Mouse (Mus musculus): ENCODE data around the gene Ralgps1. TPM values are rescaled to one million over a fixed set of nuclear protein-coding genes. Genes with fewer than 3 reads are reported as not detected.

Ralgps1 gene
- polyA plus RNA-seq, 1 experiment from 2014 or later: 5.1 TPM

DNA sequence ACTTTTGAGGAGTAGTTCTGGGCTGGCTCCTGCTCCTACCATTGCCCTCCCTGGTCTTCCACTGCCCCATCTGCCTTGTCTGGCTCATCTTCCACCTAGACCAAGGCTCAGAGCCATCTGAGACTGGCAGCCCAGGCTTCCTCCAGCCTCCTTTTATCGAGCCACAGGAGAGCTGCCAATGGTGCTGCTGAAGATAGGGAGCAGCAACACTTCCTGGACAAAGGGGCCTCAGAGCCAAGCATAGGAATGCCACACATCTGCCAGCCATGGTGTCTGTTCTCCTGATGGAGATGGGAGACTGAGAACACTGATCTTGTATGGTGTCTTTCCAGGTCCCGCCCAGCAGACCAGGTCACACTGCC, 102.2 kb downstream of the Ralgps1 start:
- Histone ChIP-seq H3K9me3 (no peaks in the 10 kb centered on the region), H3K9ac (no peak overlapping the region), H3K27me3 (no peaks in the 10 kb centered on the region), H3K27ac (no peak overlapping the region), H3K4me3 (no peak overlapping the region), H3K36me3 (no peaks in the 10 kb centered on the region), H3K4me1 (peaks cover 21% of the 10 kb centered on the region), H3K4me2 (replicated peaks) (no peak overlapping the region)
- 85% methylated on average over 2 of the region's 2 CpGs for WGBS
- ATAC-seq (ENCODE audit: low FRiP score, low read depth): no peak

DNA sequence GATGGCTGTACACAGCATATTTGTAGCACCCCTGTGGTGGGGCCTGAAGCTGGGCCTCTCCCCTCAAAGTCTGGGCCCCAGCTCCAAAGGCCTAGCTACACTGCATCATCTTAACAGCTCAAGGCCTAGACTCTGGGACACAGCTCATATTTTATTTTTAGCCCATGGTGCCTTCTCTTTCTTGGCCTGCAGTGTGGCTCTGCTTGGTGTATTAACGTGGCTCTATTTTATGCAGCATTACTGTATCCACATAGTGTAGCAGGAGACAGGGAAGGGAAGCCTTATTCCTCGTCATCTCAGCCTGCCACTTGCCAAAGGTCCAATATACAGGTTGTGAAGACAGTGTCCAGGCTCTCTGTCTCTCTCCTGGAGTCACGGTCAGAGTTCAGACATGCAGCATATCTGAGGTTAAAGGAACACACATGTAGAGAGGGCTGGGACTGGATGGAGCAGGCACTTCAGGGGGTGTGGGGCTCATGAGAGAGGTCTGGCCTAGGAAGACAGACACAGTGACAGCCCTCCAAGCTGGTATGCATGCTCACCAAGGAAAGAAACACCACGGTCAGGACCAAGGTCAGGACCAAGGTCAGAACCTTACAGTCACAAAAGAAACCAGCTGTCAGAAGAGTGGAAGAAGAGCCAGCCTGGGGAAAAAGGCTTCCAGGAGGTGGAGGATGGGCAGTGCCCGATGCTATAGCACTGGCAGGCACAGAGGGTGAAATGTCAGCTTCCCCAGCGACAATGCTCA, 102.7 kb downstream of the Ralgps1 start:
- Histone ChIP-seq H3K9me3 (no peaks in the 10 kb centered on the region), H3K9ac (peak overlapping the region; percentile 25; the same call in 1 of the 2 replicates), H3K36me3 (no peaks in the 10 kb centered on the region), H3K27ac (no peak overlapping the region), H3K27me3 (no peaks in the 10 kb centered on the region), H3K4me3 (no peak overlapping the region), H3K4me2 (replicated peaks) (no peak overlapping the region), H3K4me1 (peaks cover 21% of the 10 kb centered on the region)
- 80% methylated on average over 6 of the region's 6 CpGs for WGBS
- no peak for ATAC-seq (ENCODE audit: low FRiP score, low read depth)

DNA sequence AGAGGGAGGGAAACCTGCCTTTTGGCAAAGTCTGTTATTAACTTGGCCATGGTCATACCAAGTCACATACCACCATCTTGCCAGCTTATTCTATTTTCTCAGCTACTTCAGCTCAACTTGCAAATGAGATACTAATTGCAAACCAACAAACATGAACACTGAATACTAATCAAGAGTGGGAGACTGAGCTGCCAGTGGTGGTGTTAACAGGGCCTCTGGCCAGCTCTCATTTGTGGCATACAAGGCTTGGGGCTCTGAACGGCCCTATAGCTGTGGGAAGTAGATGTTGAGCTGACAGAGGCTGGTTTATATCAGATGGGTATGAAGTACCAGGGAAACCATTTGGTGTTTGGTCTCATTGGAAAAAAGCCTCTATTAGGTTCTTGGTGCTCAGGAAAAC, 104.2 kb downstream of the Ralgps1 start:
- ATAC-seq (ENCODE audit: low FRiP score, low read depth): no peak
- H3K4me2 ChIP-seq (replicated peaks): no peak overlapping the region
- H3K9ac ChIP-seq: no peak overlapping the region
- H3K4me3 ChIP-seq: no peak overlapping the region
- peaks cover 14% of the 10 kb centered on the region for H3K4me1 ChIP-seq
- H3K36me3 ChIP-seq: no peaks in the 10 kb centered on the region
- WGBS: 72% methylated on average over 1 of the region's 1 CpGs
- no peak overlapping the region for H3K27ac ChIP-seq
- H3K9me3 ChIP-seq: no peaks in the 10 kb centered on the region
- no peaks in the 10 kb centered on the region for H3K27me3 ChIP-seq

DNA sequence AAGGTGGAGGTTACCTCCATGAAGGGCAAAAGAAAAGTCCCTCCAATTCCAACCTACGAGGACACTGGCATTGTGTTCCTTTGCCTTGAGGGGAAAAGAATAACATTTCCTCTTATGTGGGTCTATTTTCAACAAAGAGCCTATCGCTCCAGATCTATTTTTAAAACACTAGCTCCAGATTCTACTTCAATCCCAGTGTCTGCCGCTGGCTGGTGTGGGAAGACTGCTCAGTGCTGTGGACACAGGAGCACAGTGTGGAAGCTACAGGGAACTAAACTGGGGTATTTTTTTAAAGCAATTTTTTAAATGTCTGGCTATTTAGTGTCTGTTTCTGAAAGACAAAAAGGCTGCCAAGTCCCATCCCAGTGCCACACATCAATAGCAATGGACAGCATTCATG, 105.5 kb downstream of the Ralgps1 start:
- Histone ChIP-seq H3K27ac (peak overlapping the region; percentile 61; the same call in 1 of the 2 replicates), H3K4me1 (peaks cover 10% of the 10 kb centered on the region), H3K4me3 (no peak overlapping the region), H3K4me2 (replicated peaks) (no peak overlapping the region), H3K9me3 (no peaks in the 10 kb centered on the region), H3K36me3 (no peaks in the 10 kb centered on the region), H3K9ac (no peak overlapping the region), H3K27me3 (no peaks in the 10 kb centered on the region)
- no peak for ATAC-seq (ENCODE audit: low FRiP score, low read depth)
- WGBS: 73% methylated on average over 3 of the region's 3 CpGs

DNA sequence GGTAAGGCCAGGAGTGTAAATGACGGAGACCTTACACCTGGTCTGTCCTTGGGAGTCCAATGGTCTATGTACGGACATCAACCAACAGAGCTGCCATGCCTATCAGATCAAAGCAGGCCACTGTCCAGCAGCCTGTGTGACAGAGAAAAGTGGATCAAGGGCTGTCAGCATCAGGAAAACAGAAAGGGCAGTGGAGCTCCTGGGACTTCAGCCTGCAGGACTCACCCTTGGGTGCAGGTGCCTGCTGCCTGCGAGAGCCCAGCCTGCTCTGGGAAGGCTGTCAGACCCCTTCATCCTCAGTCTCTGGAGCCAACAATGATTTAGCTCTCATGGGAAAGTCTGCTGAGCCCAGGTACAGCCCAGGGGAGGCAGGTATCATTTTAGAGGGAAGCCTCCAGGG, 109.8 kb downstream of the Ralgps1 start:
- WGBS: 90% methylated on average over 3 of the region's 3 CpGs
- no peak overlapping the region for H3K9ac ChIP-seq

DNA sequence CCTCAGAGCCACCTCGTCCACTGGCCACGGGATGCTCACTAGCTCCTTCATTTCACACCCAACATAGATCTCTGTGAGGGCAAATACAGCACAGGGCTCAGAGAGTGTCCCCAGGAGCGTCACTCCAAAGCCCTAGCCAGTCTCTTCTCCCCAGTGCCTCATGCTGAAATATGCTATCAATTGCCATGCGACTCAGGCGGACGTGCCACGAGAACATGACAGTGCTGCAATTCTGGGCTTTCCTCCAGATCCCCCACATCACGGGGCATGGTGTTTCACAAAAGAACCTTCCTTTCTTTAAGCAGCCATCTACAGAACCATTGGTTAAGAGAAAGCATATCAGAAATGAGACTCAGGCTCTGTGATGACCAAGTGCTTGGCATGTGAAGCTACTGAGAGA, 110.5 kb downstream of the Ralgps1 start:
- H3K9ac ChIP-seq: no peak overlapping the region
- no peaks in the 10 kb centered on the region for H3K9me3 ChIP-seq
- H3K4me3 ChIP-seq: no peak overlapping the region
- no peak overlapping the region for H3K27ac ChIP-seq
- peaks cover 8% of the 10 kb centered on the region for H3K4me1 ChIP-seq
- ATAC-seq (ENCODE audit: low FRiP score, low read depth): no peak
- no peak overlapping the region for H3K4me2 ChIP-seq (replicated peaks)
- H3K27me3 ChIP-seq: no peaks in the 10 kb centered on the region
- H3K36me3 ChIP-seq: no peaks in the 10 kb centered on the region
- 87% methylated on average over 8 of the region's 8 CpGs for WGBS

More for the DNA sequence above, 109.8 kb downstream of the Ralgps1 start:
- no peaks in the 10 kb centered on the region for H3K9me3 ChIP-seq
- H3K27ac ChIP-seq: no peak overlapping the region
- H3K4me2 ChIP-seq (replicated peaks): no peak overlapping the region
- ATAC-seq (ENCODE audit: low FRiP score, low read depth): no peak
- no peaks in the 10 kb centered on the region for H3K27me3 ChIP-seq
- no peaks in the 10 kb centered on the region for H3K36me3 ChIP-seq
- H3K4me3 ChIP-seq: no peak overlapping the region
- H3K4me1 ChIP-seq: peaks cover 6% of the 10 kb centered on the region

DNA sequence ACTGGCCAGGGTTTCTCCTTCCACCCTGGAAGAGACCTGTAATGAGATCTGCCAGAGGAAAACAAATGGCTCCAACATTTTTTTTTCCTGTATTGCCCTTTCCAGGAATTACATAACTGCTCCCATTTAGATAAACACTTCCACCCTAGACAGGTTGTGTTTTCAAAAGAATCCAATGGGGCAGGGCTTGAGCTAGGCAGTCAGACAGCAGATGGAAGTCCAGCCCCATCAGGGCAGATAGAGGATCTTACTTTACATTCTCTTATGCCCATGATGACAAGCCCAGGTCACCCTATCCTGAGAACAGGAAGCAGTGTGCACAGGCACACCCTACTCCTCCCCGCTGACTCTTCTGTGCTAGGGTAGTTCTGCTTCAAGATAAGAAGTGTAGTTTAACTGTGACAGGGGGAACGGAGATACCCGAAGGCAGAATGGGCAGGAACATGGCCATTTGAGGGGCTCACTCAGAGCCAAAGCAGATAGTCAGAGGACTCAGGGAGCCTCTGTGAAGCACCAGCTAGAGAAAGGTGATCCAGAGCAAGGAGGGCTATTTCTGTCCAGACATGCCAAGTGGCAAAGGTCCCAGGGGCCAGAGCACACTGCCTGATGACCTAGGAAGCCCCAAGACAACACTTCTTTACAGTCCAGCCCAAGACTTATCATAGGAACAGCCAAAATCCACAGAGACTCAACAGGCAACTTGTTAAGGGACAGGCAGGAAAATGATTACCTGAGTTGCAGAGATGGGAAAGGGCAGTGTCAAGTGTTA, 114.3 kb downstream of the Ralgps1 start:
- no peak for ATAC-seq (ENCODE audit: low FRiP score, low read depth)
- H3K9ac ChIP-seq: no peak overlapping the region
- H3K4me2 ChIP-seq (replicated peaks): no peak overlapping the region
- peaks cover 26% of the 10 kb centered on the region for H3K4me1 ChIP-seq
- WGBS: 86% methylated on average over 3 of the region's 3 CpGs
- no peak overlapping the region for H3K27ac ChIP-seq
- no peaks in the 10 kb centered on the region for H3K36me3 ChIP-seq
- H3K27me3 ChIP-seq: no peaks in the 10 kb centered on the region
- no peaks in the 10 kb centered on the region for H3K9me3 ChIP-seq
- H3K4me3 ChIP-seq: no peak overlapping the region

DNA sequence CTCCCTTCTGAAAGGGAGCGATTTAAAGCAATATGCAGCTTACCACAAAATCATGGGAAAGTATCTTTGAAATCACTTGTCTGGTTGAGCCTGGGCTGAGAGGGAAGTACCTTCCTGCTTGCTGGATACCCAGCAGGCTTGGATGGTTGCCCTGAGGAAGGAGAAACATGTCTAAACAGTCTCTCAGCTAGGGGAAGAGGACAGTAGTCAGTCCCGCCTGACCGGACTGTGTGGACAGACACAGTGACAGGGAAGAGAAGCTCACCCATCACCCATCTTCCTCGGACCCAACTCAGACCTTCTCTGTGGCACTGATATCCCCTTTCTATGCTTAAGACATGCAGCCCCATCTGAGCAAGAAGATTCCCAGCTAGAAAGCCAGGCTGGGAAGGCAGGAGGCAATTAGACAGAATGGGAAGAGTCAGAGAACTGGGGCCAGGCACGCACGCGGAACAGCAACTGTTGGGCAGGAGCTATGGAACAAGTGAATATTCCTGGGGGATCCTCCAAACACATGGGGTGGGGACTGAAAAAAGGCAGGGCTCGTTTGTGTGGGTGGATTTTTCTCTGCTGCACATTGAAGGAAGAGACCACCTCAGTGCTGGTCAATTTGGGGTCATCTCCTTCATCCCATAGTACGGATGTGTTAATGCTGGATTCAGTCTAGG, 116.8 kb downstream of the Ralgps1 start:
- no peak overlapping the region for H3K27ac ChIP-seq
- whole genome bisulfite sequencing: 79% methylated on average over 9 of the region's 9 CpGs
- H3K4me3 ChIP-seq: no peak overlapping the region
- H3K4me2 ChIP-seq (replicated peaks): no peak overlapping the region
- H3K27me3 ChIP-seq: no peaks in the 10 kb centered on the region
- no peak for ATAC-seq (ENCODE audit: low FRiP score, low read depth)
- 0 out of 2 replicates have a peak overlapping the region, but pooled peaks have one; percentile 0 for H3K9ac ChIP-seq
- no peaks in the 10 kb centered on the region for H3K36me3 ChIP-seq
- H3K4me1 ChIP-seq: peaks cover 32% of the 10 kb centered on the region
- no peaks in the 10 kb centered on the region for H3K9me3 ChIP-seq

DNA sequence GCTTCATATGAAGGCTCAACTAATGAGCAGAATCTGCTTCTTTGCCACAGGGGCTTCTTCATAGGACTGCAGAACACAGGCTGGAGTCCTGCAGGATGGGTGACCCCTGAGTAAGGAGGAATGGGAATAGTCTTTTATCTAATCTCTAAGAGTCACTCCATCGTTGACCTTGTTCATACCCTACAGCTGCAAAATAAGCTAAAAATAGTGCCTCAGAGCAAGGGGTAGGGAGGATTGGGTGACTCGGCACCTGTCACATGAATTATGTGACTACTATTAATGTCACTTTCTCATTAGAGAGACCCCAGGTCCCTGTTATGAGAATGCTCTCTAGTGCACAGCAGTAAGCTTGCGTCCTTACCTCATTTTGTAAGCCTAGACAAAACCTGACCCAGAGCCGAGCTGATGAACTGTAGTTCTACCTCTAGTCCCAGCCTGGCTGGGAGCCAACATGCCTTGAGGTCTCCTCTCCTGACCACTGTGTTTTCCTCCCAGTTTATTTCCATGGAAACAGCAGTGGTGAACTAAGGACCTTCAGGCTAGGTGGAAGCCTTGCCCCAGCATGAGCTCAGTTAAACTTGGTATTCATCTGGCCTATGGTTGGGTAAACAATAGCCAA, 117.6 kb downstream of the Ralgps1 start:
- Histone ChIP-seq H3K27ac (no peak overlapping the region), H3K9me3 (no peaks in the 10 kb centered on the region), H3K4me3 (no peak overlapping the region), H3K4me2 (replicated peaks) (no peak overlapping the region), H3K36me3 (peaks cover 6% of the 10 kb centered on the region), H3K4me1 (peaks cover 32% of the 10 kb centered on the region), H3K9ac (no peak overlapping the region), H3K27me3 (no peaks in the 10 kb centered on the region)
- ATAC-seq (ENCODE audit: low FRiP score, low read depth): peak; percentile 51; the same call in 1 of the 2 replicates
- 45% methylated on average over 4 of the region's 4 CpGs for WGBS

DNA sequence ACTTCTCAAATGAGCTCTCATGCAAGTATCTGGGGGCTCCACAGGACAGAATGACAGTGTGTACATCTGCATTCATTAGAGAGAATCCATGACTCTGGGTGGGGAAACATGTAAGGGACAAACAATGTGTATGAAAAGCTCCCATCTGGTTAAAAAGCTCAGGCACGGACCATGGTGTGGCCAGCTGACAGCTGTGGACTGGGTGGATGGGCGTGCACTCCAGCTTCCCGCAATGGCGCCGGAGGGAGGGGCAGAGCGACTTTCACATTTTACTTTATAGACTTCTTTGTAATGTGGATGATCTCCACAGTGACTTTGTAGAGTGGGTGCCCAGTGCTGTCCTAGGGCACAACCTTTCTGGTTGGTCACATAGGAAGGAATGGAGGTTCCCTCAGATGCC, 118.5 kb downstream of the Ralgps1 start:
- H3K27ac ChIP-seq: no peak overlapping the region
- no peak overlapping the region for H3K4me2 ChIP-seq (replicated peaks)
- no peaks in the 10 kb centered on the region for H3K9me3 ChIP-seq
- H3K4me1 ChIP-seq: peaks cover 32% of the 10 kb centered on the region
- ATAC-seq (ENCODE audit: low FRiP score, low read depth): no peak
- H3K27me3 ChIP-seq: no peaks in the 10 kb centered on the region
- 84% methylated on average over 6 of the region's 6 CpGs for WGBS
- peaks cover 13% of the 10 kb centered on the region for H3K36me3 ChIP-seq
- no peak overlapping the region for H3K9ac ChIP-seq
- H3K4me3 ChIP-seq: no peak overlapping the region

DNA sequence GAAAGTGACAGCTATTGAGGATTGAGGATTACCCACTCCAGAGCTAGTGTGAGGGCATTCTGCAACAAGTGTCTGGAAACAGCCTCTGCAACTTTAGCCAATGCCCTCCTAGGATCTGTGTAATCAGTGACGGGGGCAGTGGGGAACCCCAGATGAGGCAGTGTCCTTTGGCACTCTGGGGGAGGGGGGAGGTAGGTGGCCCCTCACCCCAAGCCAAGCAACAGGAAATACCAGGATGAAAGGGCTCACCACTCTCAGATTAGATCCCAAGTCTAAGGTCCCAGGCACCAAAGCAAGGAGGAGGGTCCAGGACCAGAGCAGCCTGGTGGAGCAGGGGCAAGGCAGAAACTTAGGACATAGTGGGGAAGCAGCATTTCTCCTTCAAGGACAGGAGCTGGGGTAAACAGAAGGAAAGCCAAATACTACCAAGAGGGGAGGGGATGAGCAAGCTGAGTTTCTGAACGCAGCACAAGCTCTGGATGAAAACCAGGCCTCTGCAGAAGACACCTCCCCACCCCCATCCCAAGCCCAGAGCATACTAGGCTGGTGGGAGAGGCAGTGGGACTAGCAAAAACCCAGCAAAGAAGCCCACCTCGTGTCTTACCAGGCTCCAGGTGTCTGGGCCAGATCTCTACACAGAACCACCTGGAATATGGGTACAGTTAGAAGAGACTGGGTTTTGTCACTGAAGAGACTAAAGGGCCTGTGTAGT, 121.2 kb downstream of the Ralgps1 start:
- H3K4me1 ChIP-seq: peaks cover 29% of the 10 kb centered on the region
- no peaks in the 10 kb centered on the region for H3K9me3 ChIP-seq
- H3K27ac ChIP-seq: no peak overlapping the region
- peaks cover 40% of the 10 kb centered on the region for H3K36me3 ChIP-seq
- no peak for ATAC-seq (ENCODE audit: low FRiP score, low read depth)
- no peak overlapping the region for H3K4me2 ChIP-seq (replicated peaks)
- no peaks in the 10 kb centered on the region for H3K27me3 ChIP-seq
- no peak overlapping the region for H3K4me3 ChIP-seq
- H3K9ac ChIP-seq: no peak overlapping the region
- WGBS: 48% methylated on average over 3 of the region's 3 CpGs

Measured in limb, embryonic 13.5 days (tissue).